Mouse (Mus musculus) cerebellum, postnatal 10 days (tissue): ENCODE measurements around the gene Mettl23.
"Not testable (repeated sequence)": the region's sequence is repeated elsewhere in the genome, so short reads cannot be mapped to it uniquely, and the experiment has no call there.

Experiments
- DNase-seq, 2 experiments: peaks; one replicate each; pipeline ENCODE4 v3.0.0; 2021; ENCODE audit warnings: mixed read lengths in 2 of 2

Mettl23 gene

GRCm38 (mm10) chr11:116819932-116820593 lies 23.0 kb upstream of the Mettl23 start:
- DNase-seq, result peak in 1 of 2 experiments; percentile 46

GRCm38 (mm10) chr11:116821057-116821940 lies 21.8 kb upstream of the Mettl23 start:
- DNase-seq, result no peak

- DNase-seq, result no peak
These were observed 20.9 kb upstream of the Mettl23 start for GRCm38 (mm10) chr11:116822215-116822614.

GRCm38 (mm10) chr11:116822626-116823025 lies 20.5 kb upstream of the Mettl23 start:
- DNase-seq, result no peak

GRCm38 (mm10) chr11:116823255-116823654 lies 19.8 kb upstream of the Mettl23 start:
- no peak for DNase-seq

GRCm38 (mm10) chr11:116823885-116824284 lies 19.2 kb upstream of the Mettl23 start:
- DNase-seq, result not testable (repeated sequence)

- no peak for DNase-seq
These were observed 17.8 kb upstream of the Mettl23 start for GRCm38 (mm10) chr11:116825230-116825629.

- DNase-seq, result peak; percentile 41 to 48
These were observed 16.3 kb upstream of the Mettl23 start for GRCm38 (mm10) chr11:116826550-116827504.

- DNase-seq, result peak; percentile 83 to 86
These were observed 15.4 kb upstream of the Mettl23 start, which contains the start of gene Mxra7 for GRCm38 (mm10) chr11:116827534-116828165. Gene Mxra7, minus strand, starts transcription at chr11:116828046.

GRCm38 (mm10) chr11:116832172-116832685 lies 10.8 kb upstream of the Mettl23 start:
- no peak for DNase-seq

GRCm38 (mm10) chr11:116834954-116835353 lies 8.1 kb upstream of the Mettl23 start:
- no peak for DNase-seq

- no peak for DNase-seq
These were observed 6.8 kb upstream of the Mettl23 start for GRCm38 (mm10) chr11:116836283-116836682.

GRCm38 (mm10) chr11:116837441-116837840 lies 5.6 kb upstream of the Mettl23 start:
- no peak for DNase-seq

GRCm38 (mm10) chr11:116838936-116839335 lies 4.1 kb upstream of the Mettl23 start:
- DNase-seq, result no peak

GRCm38 (mm10) chr11:116839601-116840000 lies 3.5 kb upstream of the Mettl23 start:
- no peak for DNase-seq

- DNase-seq, result no peak
These were observed 2.3 kb upstream of the Mettl23 start for GRCm38 (mm10) chr11:116840748-116841147.

GRCm38 (mm10) chr11:116842531-116843260 lies 382 bp upstream of the Mettl23 start:
- DNase-seq, result peak; percentile 83

GRCm38 (mm10) chr11:116846593-116847181 lies 3.6 kb downstream of the Mettl23 start:
- DNase-seq, result no peak

GRCm38 (mm10) chr11:116847187-116848085 lies 4.4 kb downstream of the Mettl23 start:
- no peak for DNase-seq
